Mouse (Mus musculus) yolk sac, embryonic 10.5 days (tissue): ENCODE measurements around the gene Edem1.

ENCODE experiments used
- DNase-seq: peaks from one replicate; pipeline ENCODE4 v3.0.0-alpha.2; 2017; ENCODE audit warnings: low spot score

Edem1 gene

GRCm38 (mm10) chr6:108875344-108875743 is 46.9 kb downstream of the Edem1 start:
- DNase-seq, result no peak

DNA sequence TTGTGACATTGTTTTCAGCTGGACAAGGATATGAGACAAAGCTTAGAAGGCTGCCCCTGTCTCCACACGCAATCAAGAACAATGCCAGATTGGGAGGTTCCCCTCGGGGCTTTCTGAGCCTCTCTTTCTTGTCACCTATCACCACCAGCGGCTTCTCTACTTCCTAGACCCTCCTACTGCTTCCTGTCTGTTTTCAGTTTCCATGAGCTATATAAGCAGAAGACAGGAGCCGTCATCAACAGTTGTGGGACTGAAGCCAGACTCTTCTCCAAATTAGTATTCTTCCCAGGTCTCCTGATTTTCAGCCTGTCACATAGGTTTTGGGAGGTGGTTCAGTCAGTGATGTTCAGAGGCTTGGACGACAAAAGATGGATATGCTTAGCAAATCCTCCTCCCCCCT is 47.6 kb downstream of the Edem1 start:
- no peak for DNase-seq

- DNase-seq, result no peak
Measured at GRCm38 (mm10) chr6:108876486-108876885, 48.0 kb downstream of the Edem1 start.

- no peak for DNase-seq
Measured at GRCm38 (mm10) chr6:108880368-108881013, 52.0 kb downstream of the Edem1 start.

GRCm38 (mm10) chr6:108881074-108881473 is 52.6 kb downstream of the Edem1 start:
- no peak for DNase-seq

- DNase-seq, result no peak
Measured at GRCm38 (mm10) chr6:108883826-108884225, 55.4 kb downstream of the Edem1 start.

GRCm38 (mm10) chr6:108884603-108885002 is 56.2 kb downstream of the Edem1 start:
- no peak for DNase-seq

DNA sequence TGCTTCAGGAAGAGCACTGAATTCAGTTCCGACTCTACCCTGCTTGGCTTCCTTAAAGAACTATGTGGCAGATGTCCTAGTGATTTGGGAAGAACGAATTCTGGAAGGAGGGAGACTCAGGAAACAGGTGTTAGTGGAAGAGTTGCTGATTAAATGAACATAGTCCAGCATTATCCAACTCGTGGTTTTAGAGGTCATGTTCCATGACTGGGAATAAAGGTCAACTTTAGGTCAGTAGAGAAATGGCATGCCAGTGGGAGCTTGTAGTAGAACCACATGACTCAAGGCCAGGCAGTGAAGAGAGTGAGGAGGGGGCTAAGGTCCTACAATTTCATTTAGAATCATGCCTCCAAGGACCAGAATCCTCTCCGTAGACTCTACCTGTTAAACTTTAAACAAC is 57.9 kb downstream of the Edem1 start:
- DNase-seq, result peak; percentile 15

DNA sequence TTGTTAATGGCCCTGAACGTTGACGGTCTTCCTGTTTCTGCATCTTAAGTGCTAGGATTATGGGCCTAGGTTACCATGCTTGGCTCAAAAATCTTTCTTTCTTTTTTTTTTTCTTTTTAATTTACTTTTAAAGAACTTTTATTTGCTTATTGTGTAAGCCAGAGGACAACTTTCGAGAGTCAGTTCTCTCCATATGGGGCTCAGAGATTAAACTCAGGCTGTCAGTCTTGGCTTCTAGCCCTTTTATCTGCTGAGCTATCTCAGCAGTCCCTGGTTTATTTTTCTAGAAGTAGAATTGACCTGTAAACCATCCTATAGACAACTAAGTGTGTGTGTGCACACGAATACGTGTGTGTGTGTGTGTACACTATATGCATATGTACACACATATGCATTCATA is 64.1 kb downstream of the Edem1 start:
- DNase-seq, result no peak

DNA sequence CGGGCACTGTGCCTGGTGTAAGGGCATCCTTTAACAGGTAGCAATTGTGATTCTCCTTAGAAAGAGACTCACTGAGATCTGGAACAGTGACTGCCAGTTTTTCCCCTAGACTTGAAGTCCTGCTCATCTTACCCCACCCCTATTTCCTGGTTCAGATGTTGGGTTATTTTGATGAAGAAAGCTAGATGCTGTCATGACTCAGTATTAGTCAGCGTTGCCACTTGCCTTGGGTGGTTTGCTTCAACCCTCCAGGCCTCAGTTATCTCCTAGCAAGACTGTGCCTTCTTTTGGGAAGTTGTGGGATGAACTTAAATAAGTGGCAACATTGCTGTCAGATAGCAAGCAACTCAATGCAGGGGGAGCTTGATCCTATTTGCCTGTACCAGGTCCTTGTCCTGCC is 66.7 kb downstream of the Edem1 start:
- no peak for DNase-seq

GRCm38 (mm10) chr6:108895976-108896375 is 67.5 kb downstream of the Edem1 start:
- DNase-seq, result no peak

- no peak for DNase-seq
Measured at GRCm38 (mm10) chr6:108896525-108897087, 68.2 kb downstream of the Edem1 start.

- no peak for DNase-seq
Measured at GRCm38 (mm10) chr6:108899231-108899630, 70.8 kb downstream of the Edem1 start.

- DNase-seq, result no peak
Measured at GRCm38 (mm10) chr6:108902124-108902523, 73.7 kb downstream of the Edem1 start.

- no peak for DNase-seq
Measured at GRCm38 (mm10) chr6:108903280-108903679, 74.8 kb downstream of the Edem1 start.

- no peak for DNase-seq
Measured at GRCm38 (mm10) chr6:108906539-108906938, 78.1 kb downstream of the Edem1 start.
